Mouse (Mus musculus) hindbrain, embryonic 15.5 days (tissue): Measurements from ENCODE around the gene Gadd45a. TPM values are rescaled to one million over a fixed set of nuclear protein-coding genes. Genes with fewer than 3 reads are reported as not detected.
A peak's percentile ranks its signal among the peaks of the same experiment; 100 is the strongest.
"Not testable (repeated sequence)": the region's sequence is repeated elsewhere in the genome, so short reads cannot be mapped to it uniquely, and the experiment has no call there.

Source experiments
- ATAC-seq: fragments of 200-750 bp; cut with Nextera tagmentation; 2 replicates; pipeline ENCODE4 v1.8.0; 2017; ENCODE audit warnings: low read depth, moderate number of reproducible peaks, moderate TSS enrichment; ENCODE audit not compliant: low FRiP score
- H3K27ac ChIP-seq: fragments of 300-500 bp; sonication (generic); replicated peaks from 2 replicates; pipeline ENCODE4 v1.5.1; 2015; ENCODE audit warnings: mild to moderate bottlenecking, inconsistent platforms
- H3K27me3 ChIP-seq: fragments of 300-500 bp; sonication (generic); 2 replicates; pipeline ENCODE4 v1.6.1; 2015; ENCODE audit warnings: control low read depth, inconsistent platforms
- H3K36me3 ChIP-seq: fragments of 300-500 bp; sonication (generic); 2 replicates; pipeline ENCODE4 v1.6.1; 2015; ENCODE audit warnings: control low read depth, inconsistent platforms
- H3K4me1 ChIP-seq: fragments of 300-500 bp; sonication (generic); replicated peaks from 2 replicates; pipeline ENCODE4 v1.6.1; 2015; ENCODE audit warnings: control low read depth, inconsistent platforms
- H3K4me2 ChIP-seq: fragments of 300-500 bp; sonication (generic); 2 replicates; pipeline ENCODE4 v1.6.1; 2015; ENCODE audit warnings: moderate library complexity, mild to moderate bottlenecking, inconsistent platforms
- H3K4me3 ChIP-seq: fragments of 300-500 bp; sonication (generic); 2 replicates; pipeline ENCODE4 v1.5.1; 2015; ENCODE audit warnings: mild to moderate bottlenecking, inconsistent platforms
- H3K9ac ChIP-seq: fragments of 300-500 bp; sonication (generic); 2 replicates; pipeline ENCODE4 v1.6.1; 2015; ENCODE audit warnings: inconsistent platforms
- H3K9me3 ChIP-seq: fragments of 300-500 bp; sonication (generic); 2 replicates; pipeline ENCODE4 v1.6.1; 2016; ENCODE audit warnings: control low read depth, inconsistent platforms
- WGBS: fragments of 180-500 bp; shearing (Covaris S2); methylation state at CpG from one replicate; pipeline ENCODE4 v1.1.7; 2015; 5-methylcytosine and 5-hydroxymethylcytosine counted together
- polyA plus RNA-seq: library from polyadenylated mRNA; unstranded; fragments of >200 nt; fragmentation: Nextera tagmentation; extraction: Ambion mirVana; gene quantifications from 2 replicates; pipeline ENCODE4 v1.2.1, GENCODE M21; 2015

Gene Gadd45a
- polyA plus RNA-seq, 1 experiment from 2014 or later: 17.3 TPM

DNA sequence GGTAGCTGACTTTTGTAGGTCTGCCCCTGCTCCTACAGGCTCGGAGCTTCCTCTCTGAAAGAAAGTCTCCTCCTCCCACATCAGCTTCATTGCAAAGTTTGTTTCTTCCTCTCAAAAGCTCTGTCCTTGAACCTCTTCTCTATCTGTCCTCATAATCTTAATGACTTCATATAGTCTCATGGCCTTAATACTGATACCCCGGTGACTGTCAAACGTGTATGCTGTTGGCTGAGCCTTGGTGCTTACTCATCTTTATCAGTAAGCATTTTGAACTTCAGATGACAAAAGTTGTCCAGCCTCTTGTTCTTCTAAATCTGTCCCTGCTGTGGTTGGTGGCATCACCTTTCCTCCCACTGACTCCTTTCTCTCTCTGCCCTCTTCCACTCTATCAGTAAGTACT is 8.2 kb upstream of the Gadd45a start:
- H3K9me3 ChIP-seq: no peaks in the 10 kb centered on the region
- no peak overlapping the region for H3K4me2 ChIP-seq
- WGBS: 92% methylated on average over 3 of the region's 3 CpGs
- H3K4me3 ChIP-seq: no peak overlapping the region
- no peak overlapping the region for H3K27ac ChIP-seq
- no peaks in the 10 kb centered on the region for H3K27me3 ChIP-seq
- no peak overlapping the region for H3K9ac ChIP-seq
- 0 out of 2 replicates have a peak, but pooled peaks cover 7% of the 10 kb centered on the region for H3K4me1 ChIP-seq
- no peak for ATAC-seq
- H3K36me3 ChIP-seq: no peaks in the 10 kb centered on the region

- no peak overlapping the region for H3K4me3 ChIP-seq
- H3K9me3 ChIP-seq: no peaks in the 10 kb centered on the region
- H3K4me2 ChIP-seq: no peak overlapping the region
- H3K27ac ChIP-seq: no peak overlapping the region
- WGBS: 61% methylated on average over 4 of the region's 4 CpGs
- no peaks in the 10 kb centered on the region for H3K36me3 ChIP-seq
- no peaks in the 10 kb centered on the region for H3K27me3 ChIP-seq
- no peak overlapping the region for H3K9ac ChIP-seq
- H3K4me1 ChIP-seq: peaks cover 10% of the 10 kb centered on the region
- no peak for ATAC-seq
Observed at GRCm38 (mm10) chr6:67040904-67041410, 3.7 kb upstream of the Gadd45a start.

DNA sequence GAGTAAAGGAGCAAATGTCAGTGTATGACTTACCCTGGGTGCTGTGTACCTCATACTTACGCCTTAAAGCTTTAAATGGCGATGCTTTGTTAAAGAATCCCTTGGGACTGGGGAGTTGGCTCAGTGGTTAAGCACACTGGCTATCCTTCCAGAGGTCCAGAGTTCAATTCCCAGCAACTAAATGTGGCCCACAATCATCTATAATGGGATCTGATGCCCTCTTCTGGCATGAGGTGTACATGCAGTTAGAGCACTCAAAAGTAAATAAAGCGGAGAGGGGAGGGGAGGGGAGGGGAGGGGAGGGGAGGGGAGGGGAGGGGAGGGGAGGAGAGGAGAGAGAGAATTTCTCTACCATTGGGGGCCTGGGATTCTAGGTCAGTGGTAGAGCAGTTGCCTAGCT is 1.7 kb upstream of the Gadd45a start:
- no peak for ATAC-seq
- Histone ChIP-seq H3K4me3 (no peak overlapping the region), H3K36me3 (no peaks in the 10 kb centered on the region), H3K9me3 (no peaks in the 10 kb centered on the region), H3K9ac (no peak overlapping the region), H3K4me2 (no peak overlapping the region), H3K4me1 (peaks cover 25% of the 10 kb centered on the region), H3K27me3 (no peaks in the 10 kb centered on the region), H3K27ac (no peak overlapping the region)
- WGBS: 97% methylated on average over 2 of the region's 3 CpGs

- ATAC-seq: peak; percentile 79
- under 1% methylated on average over 29 of the region's 29 CpGs for WGBS
Observed at GRCm38 (mm10) chr6:67036356-67036811, 873 bp downstream of the Gadd45a start.

GRCm38 (mm10) chr6:67035388-67036299 is 1.6 kb downstream of the Gadd45a start:
- Histone ChIP-seq H3K9ac (peak overlapping the region; percentile 66), H3K36me3 (no peaks in the 10 kb centered on the region), H3K4me1 (peaks cover 25% of the 10 kb centered on the region), H3K4me3 (peak overlapping the region; percentile 55), H3K27me3 (no peaks in the 10 kb centered on the region), H3K4me2 (peak overlapping the region; percentile 56), H3K27ac (no peak overlapping the region), H3K9me3 (no peaks in the 10 kb centered on the region)
- ATAC-seq: no peak
- 9% methylated on average over 19 of the region's 19 CpGs for WGBS

More at GRCm38 (mm10) chr6:67036356-67036811, 873 bp downstream of the Gadd45a start:
- Histone ChIP-seq H3K9me3 (no peaks in the 10 kb centered on the region), H3K9ac (peak overlapping the region; percentile 66), H3K36me3 (no peaks in the 10 kb centered on the region), H3K27me3 (no peaks in the 10 kb centered on the region), H3K4me3 (peak overlapping the region; percentile 55), H3K4me2 (peak overlapping the region; percentile 56), H3K27ac (peak overlapping the region; percentile 85), H3K4me1 (peaks cover 25% of the 10 kb centered on the region)

GRCm38 (mm10) chr6:67034331-67035130 is 2.7 kb downstream of the Gadd45a start:
- H3K9ac ChIP-seq: no peak overlapping the region
- 47% methylated on average over 7 of the region's 7 CpGs for WGBS
- peaks cover 25% of the 10 kb centered on the region for H3K4me1 ChIP-seq
- H3K27ac ChIP-seq: no peak overlapping the region
- no peak for ATAC-seq
- no peaks in the 10 kb centered on the region for H3K36me3 ChIP-seq
- H3K4me3 ChIP-seq: peak overlapping the region; percentile 18; the same call in 1 of the 2 replicates
- no peaks in the 10 kb centered on the region for H3K9me3 ChIP-seq
- no peaks in the 10 kb centered on the region for H3K27me3 ChIP-seq
- H3K4me2 ChIP-seq: peak overlapping the region; percentile 40

- no peak overlapping the region for H3K4me3 ChIP-seq
- no peak overlapping the region for H3K27ac ChIP-seq
- no peaks in the 10 kb centered on the region for H3K9me3 ChIP-seq
- H3K4me1 ChIP-seq: peaks cover 25% of the 10 kb centered on the region
- 74% methylated on average over 4 of the region's 4 CpGs for WGBS
- H3K4me2 ChIP-seq: no peak overlapping the region
- no peak overlapping the region for H3K9ac ChIP-seq
- ATAC-seq: no peak
- H3K36me3 ChIP-seq: no peaks in the 10 kb centered on the region
- no peaks in the 10 kb centered on the region for H3K27me3 ChIP-seq
Observed at GRCm38 (mm10) chr6:67033604-67034003, 3.7 kb downstream of the Gadd45a start.

- H3K36me3 ChIP-seq, H3K4me3 ChIP-seq, H3K9me3 ChIP-seq, H3K27ac ChIP-seq, H3K4me2 ChIP-seq, H3K27me3 ChIP-seq, H3K9ac ChIP-seq, ATAC-seq: not testable (repeated sequence)
- H3K4me1 ChIP-seq: peaks cover 23% of the 10 kb centered on the region
- WGBS: 100% methylated on average over 3 of the region's 4 CpGs
Observed at GRCm38 (mm10) chr6:67032972-67033371, 4.3 kb downstream of the Gadd45a start.

- H3K4me2 ChIP-seq, H3K4me3 ChIP-seq, H3K27ac ChIP-seq, H3K9me3 ChIP-seq, H3K9ac ChIP-seq, H3K36me3 ChIP-seq, ATAC-seq, H3K27me3 ChIP-seq: not testable (repeated sequence)
- peaks cover 19% of the 10 kb centered on the region for H3K4me1 ChIP-seq
Observed at GRCm38 (mm10) chr6:67032551-67032950, 4.7 kb downstream of the Gadd45a start.

- Histone ChIP-seq H3K4me3 (no peak overlapping the region), H3K9ac (no peak overlapping the region), H3K27ac (no peak overlapping the region), H3K27me3 (no peaks in the 10 kb centered on the region), H3K4me1 (peaks cover 14% of the 10 kb centered on the region), H3K4me2 (no peak overlapping the region), H3K9me3 (no peaks in the 10 kb centered on the region), H3K36me3 (no peaks in the 10 kb centered on the region)
- ATAC-seq: no peak
- WGBS: 29% methylated on average over 5 of the region's 5 CpGs
Observed at GRCm38 (mm10) chr6:67030846-67031245, 6.4 kb downstream of the Gadd45a start.

DNA sequence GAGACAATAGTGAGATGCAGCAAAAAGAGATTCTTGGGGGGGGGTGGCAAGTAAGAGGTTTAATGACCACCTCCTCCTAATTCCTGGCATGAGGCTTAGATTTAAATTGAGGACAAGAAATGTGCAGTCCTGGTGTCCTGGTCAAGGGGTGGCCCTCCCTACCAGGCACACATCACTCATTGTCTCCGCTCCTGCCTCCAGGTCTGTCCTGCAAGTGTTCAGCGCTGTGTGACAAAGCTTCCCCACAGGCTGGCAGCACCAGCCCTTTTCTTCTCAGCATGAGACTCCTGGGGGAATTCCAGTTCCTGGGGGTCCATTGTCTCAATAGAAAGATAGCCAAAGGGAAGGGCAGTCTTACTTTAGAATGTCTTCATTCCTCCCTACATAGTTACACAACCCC is 6.8 kb downstream of the Gadd45a start:
- no peaks in the 10 kb centered on the region for H3K27me3 ChIP-seq
- WGBS: 8% methylated on average over 2 of the region's 2 CpGs
- no peak overlapping the region for H3K4me2 ChIP-seq
- H3K9me3 ChIP-seq: no peaks in the 10 kb centered on the region
- peak; percentile 54; the same call in 1 of the 2 replicates for ATAC-seq
- H3K9ac ChIP-seq: no peak overlapping the region
- H3K4me1 ChIP-seq: peaks cover 10% of the 10 kb centered on the region
- H3K36me3 ChIP-seq: no peaks in the 10 kb centered on the region
- no peak overlapping the region for H3K27ac ChIP-seq
- no peak overlapping the region for H3K4me3 ChIP-seq

GRCm38 (mm10) chr6:67029987-67030386 is 7.3 kb downstream of the Gadd45a start:
- no peaks in the 10 kb centered on the region for H3K36me3 ChIP-seq
- no peak overlapping the region for H3K4me2 ChIP-seq
- peaks cover 7% of the 10 kb centered on the region for H3K4me1 ChIP-seq
- H3K9me3 ChIP-seq: no peaks in the 10 kb centered on the region
- WGBS: 13% methylated on average over 3 of the region's 3 CpGs
- H3K27me3 ChIP-seq: no peaks in the 10 kb centered on the region
- no peak for ATAC-seq
- H3K4me3 ChIP-seq: no peak overlapping the region
- H3K27ac ChIP-seq: no peak overlapping the region
- H3K9ac ChIP-seq: no peak overlapping the region
